Mouse (Mus musculus): ENCODE measurements around the gene Wdfy3. TPM values are rescaled to one million over a fixed set of nuclear protein-coding genes. Genes with fewer than 3 reads are reported as not detected.

The Wdfy3 gene
- polyA plus RNA-seq, 1 experiment from 2014 or later = 15.1 TPM

GRCm38 (mm10) chr5:101937909-101938596, 131.7 kb downstream of the Wdfy3 start:
- Histone ChIP-seq H3K27ac (replicated peaks in 1 of 2; ENCODE audit: control insufficient read depth in 1 of 2, insufficient read depth in 1 of 2, low read depth in 2 of 2, low read length in 2 of 2) (no peak overlapping the region), H3K36me3 (ENCODE audit: control insufficient read depth, insufficient read depth, low read length) (peaks cover 70% of the 10 kb centered on the region), H3K9me3 (ENCODE audit: control insufficient read depth, low read length) (no peaks in the 10 kb centered on the region), H3K9ac (ENCODE audit: low read length) (no peak overlapping the region), H3K4me1 (ENCODE audit: control insufficient read depth in 2 of 2, insufficient read depth in 2 of 2, low read length in 2 of 2) (peaks cover 10 to 13% of the 10 kb centered on the region in 2 experiments), H3K27me3 (ENCODE audit: control insufficient read depth, insufficient read depth, low read length) (no peaks in the 10 kb centered on the region), H3K4me2 (ENCODE audit: low read length) (no peak overlapping the region), H3K4me3 (ENCODE audit: control insufficient read depth in 1 of 2, insufficient read depth in 1 of 2, low read depth in 1 of 2, low read length in 2 of 2) (no peak overlapping the region)
- no peak for ATAC-seq (ENCODE audit: insufficient number of reproducible peaks, insufficient read depth, low FRiP score, low read depth)
- 85% methylated on average over 13 of the region's 13 CpGs for WGBS

GRCm38 (mm10) chr5:101937362-101937761, 132.4 kb downstream of the Wdfy3 start:
- ATAC-seq (ENCODE audit: insufficient number of reproducible peaks, insufficient read depth, low FRiP score, low read depth) = no peak
- Histone ChIP-seq H3K4me1 (ENCODE audit: control insufficient read depth in 2 of 2, insufficient read depth in 2 of 2, low read length in 2 of 2) (peaks cover 10 to 13% of the 10 kb centered on the region in 2 experiments), H3K27ac (replicated peaks in 1 of 2; ENCODE audit: control insufficient read depth in 1 of 2, insufficient read depth in 1 of 2, low read depth in 2 of 2, low read length in 2 of 2) (no peak overlapping the region), H3K36me3 (ENCODE audit: control insufficient read depth, insufficient read depth, low read length) (peaks cover 63% of the 10 kb centered on the region), H3K9ac (ENCODE audit: low read length) (no peak overlapping the region), H3K4me2 (ENCODE audit: low read length) (no peak overlapping the region), H3K4me3 (ENCODE audit: control insufficient read depth in 1 of 2, insufficient read depth in 1 of 2, low read depth in 1 of 2, low read length in 2 of 2) (no peak overlapping the region), H3K9me3 (ENCODE audit: control insufficient read depth, low read length) (no peaks in the 10 kb centered on the region), H3K27me3 (ENCODE audit: control insufficient read depth, insufficient read depth, low read length) (no peaks in the 10 kb centered on the region)
- WGBS = 62% methylated on average over 21 of the region's 21 CpGs

GRCm38 (mm10) chr5:101935893-101936292, 133.8 kb downstream of the Wdfy3 start:
- 66% methylated on average over 16 of the region's 16 CpGs for WGBS
- no peaks in the 10 kb centered on the region for H3K27me3 ChIP-seq (ENCODE audit: control insufficient read depth, insufficient read depth, low read length)
- peaks cover 10 to 13% of the 10 kb centered on the region in 2 experiments for H3K4me1 ChIP-seq (ENCODE audit: control insufficient read depth in 2 of 2, insufficient read depth in 2 of 2, low read length in 2 of 2)
- no peak overlapping the region for H3K9ac ChIP-seq (ENCODE audit: low read length)
- H3K4me3 ChIP-seq (ENCODE audit: control insufficient read depth in 1 of 2, insufficient read depth in 1 of 2, low read depth in 1 of 2, low read length in 2 of 2) = no peak overlapping the region
- peaks cover 58% of the 10 kb centered on the region for H3K36me3 ChIP-seq (ENCODE audit: control insufficient read depth, insufficient read depth, low read length)
- peak overlapping the region; percentile 37 to 44; a peak in 2 of 4 replicates for H3K27ac ChIP-seq (replicated peaks in 1 of 2; ENCODE audit: control insufficient read depth in 1 of 2, insufficient read depth in 1 of 2, low read depth in 2 of 2, low read length in 2 of 2)
- peak; percentile 57; the same call in 1 of the 2 replicates for ATAC-seq (ENCODE audit: insufficient number of reproducible peaks, insufficient read depth, low FRiP score, low read depth)
- H3K9me3 ChIP-seq (ENCODE audit: control insufficient read depth, low read length) = 0 out of 2 replicates have a peak, but pooled peaks cover 6% of the 10 kb centered on the region
- no peak overlapping the region for H3K4me2 ChIP-seq (ENCODE audit: low read length)

- no peak for ATAC-seq (ENCODE audit: insufficient number of reproducible peaks, insufficient read depth, low FRiP score, low read depth)
- no peaks in the 10 kb centered on the region for H3K27me3 ChIP-seq (ENCODE audit: control insufficient read depth, insufficient read depth, low read length)
- peaks cover 59% of the 10 kb centered on the region for H3K36me3 ChIP-seq (ENCODE audit: control insufficient read depth, insufficient read depth, low read length)
- H3K4me2 ChIP-seq (ENCODE audit: low read length) = no peak overlapping the region
- no peak overlapping the region for H3K4me3 ChIP-seq (ENCODE audit: control insufficient read depth in 1 of 2, insufficient read depth in 1 of 2, low read depth in 1 of 2, low read length in 2 of 2)
- no peak overlapping the region for H3K27ac ChIP-seq (replicated peaks in 1 of 2; ENCODE audit: control insufficient read depth in 1 of 2, insufficient read depth in 1 of 2, low read depth in 2 of 2, low read length in 2 of 2)
- 0 out of 2 replicates have a peak, but pooled peaks cover 6% of the 10 kb centered on the region for H3K9me3 ChIP-seq (ENCODE audit: control insufficient read depth, low read length)
- H3K4me1 ChIP-seq (ENCODE audit: control insufficient read depth in 2 of 2, insufficient read depth in 2 of 2, low read length in 2 of 2) = peaks cover 10 to 13% of the 10 kb centered on the region in 2 experiments
- no peak overlapping the region for H3K9ac ChIP-seq (ENCODE audit: low read length)
- 93% methylated on average over 7 of the region's 7 CpGs for WGBS
Measured at GRCm38 (mm10) chr5:101934629-101935028, 135.1 kb downstream of the Wdfy3 start.

GRCm38 (mm10) chr5:101932971-101933810, 136.5 kb downstream of the Wdfy3 start:
- peak overlapping the region; percentile 13; the same call in 1 of the 2 replicates for H3K9ac ChIP-seq (ENCODE audit: low read length)
- WGBS = 41% methylated on average over 15 of the region's 15 CpGs

GRCm38 (mm10) chr5:101931997-101932396, 137.7 kb downstream of the Wdfy3 start:
- Histone ChIP-seq H3K4me2 (ENCODE audit: low read length) (no peak overlapping the region), H3K4me3 (ENCODE audit: control insufficient read depth in 1 of 2, insufficient read depth in 1 of 2, low read depth in 1 of 2, low read length in 2 of 2) (no peak overlapping the region), H3K9me3 (ENCODE audit: control insufficient read depth, low read length) (0 out of 2 replicates have a peak, but pooled peaks cover 6% of the 10 kb centered on the region), H3K36me3 (ENCODE audit: control insufficient read depth, insufficient read depth, low read length) (peaks cover 62% of the 10 kb centered on the region), H3K9ac (ENCODE audit: low read length) (no peak overlapping the region), H3K27me3 (ENCODE audit: control insufficient read depth, insufficient read depth, low read length) (no peaks in the 10 kb centered on the region), H3K4me1 (ENCODE audit: control insufficient read depth in 2 of 2, insufficient read depth in 2 of 2, low read length in 2 of 2) (peaks cover 5 to 9% of the 10 kb centered on the region in 2 experiments), H3K27ac (replicated peaks in 1 of 2; ENCODE audit: control insufficient read depth in 1 of 2, insufficient read depth in 1 of 2, low read depth in 2 of 2, low read length in 2 of 2) (no peak overlapping the region)
- no peak for ATAC-seq (ENCODE audit: insufficient number of reproducible peaks, insufficient read depth, low FRiP score, low read depth)
- WGBS = 70% methylated on average over 4 of the region's 4 CpGs

More at GRCm38 (mm10) chr5:101932971-101933810, 136.5 kb downstream of the Wdfy3 start:
- 0 out of 2 replicates have a peak, but pooled peaks cover 6% of the 10 kb centered on the region for H3K9me3 ChIP-seq (ENCODE audit: control insufficient read depth, low read length)
- H3K36me3 ChIP-seq (ENCODE audit: control insufficient read depth, insufficient read depth, low read length) = peaks cover 69% of the 10 kb centered on the region
- peak; percentile 72; the same call in 1 of the 2 replicates for ATAC-seq (ENCODE audit: insufficient number of reproducible peaks, insufficient read depth, low FRiP score, low read depth)
- H3K4me1 ChIP-seq (ENCODE audit: control insufficient read depth in 2 of 2, insufficient read depth in 2 of 2, low read length in 2 of 2) = peaks cover 10 to 13% of the 10 kb centered on the region in 2 experiments
- H3K4me2 ChIP-seq (ENCODE audit: low read length) = peak overlapping the region; percentile 39
- no peak overlapping the region for H3K4me3 ChIP-seq (ENCODE audit: control insufficient read depth in 1 of 2, insufficient read depth in 1 of 2, low read depth in 1 of 2, low read length in 2 of 2)
- peak overlapping the region; percentile 91 to 95 for H3K27ac ChIP-seq (replicated peaks in 1 of 2; ENCODE audit: control insufficient read depth in 1 of 2, insufficient read depth in 1 of 2, low read depth in 2 of 2, low read length in 2 of 2)
- no peaks in the 10 kb centered on the region for H3K27me3 ChIP-seq (ENCODE audit: control insufficient read depth, insufficient read depth, low read length)

- Histone ChIP-seq H3K36me3 (ENCODE audit: control insufficient read depth, insufficient read depth, low read length) (peaks cover 83% of the 10 kb centered on the region), H3K27me3 (ENCODE audit: control insufficient read depth, insufficient read depth, low read length) (no peaks in the 10 kb centered on the region), H3K4me2 (ENCODE audit: low read length) (no peak overlapping the region), H3K4me3 (ENCODE audit: control insufficient read depth in 1 of 2, insufficient read depth in 1 of 2, low read depth in 1 of 2, low read length in 2 of 2) (no peak overlapping the region), H3K9me3 (ENCODE audit: control insufficient read depth, low read length) (no peaks in the 10 kb centered on the region), H3K9ac (ENCODE audit: low read length) (no peak overlapping the region), H3K27ac (replicated peaks in 1 of 2; ENCODE audit: control insufficient read depth in 1 of 2, insufficient read depth in 1 of 2, low read depth in 2 of 2, low read length in 2 of 2) (no peak overlapping the region), H3K4me1 (ENCODE audit: control insufficient read depth in 2 of 2, insufficient read depth in 2 of 2, low read length in 2 of 2) (0 out of 4 replicates have a peak, but pooled peaks cover 0 to 2% of the 10 kb centered on the region in 2 experiments)
- ATAC-seq (ENCODE audit: insufficient number of reproducible peaks, insufficient read depth, low FRiP score, low read depth) = no peak
- 93% methylated on average over 8 of the region's 8 CpGs for WGBS
Measured at GRCm38 (mm10) chr5:101926311-101926710, 143.4 kb downstream of the Wdfy3 start.

All from heart, embryonic 14.5 days (tissue).